Mouse (Mus musculus) embryo, embryonic 11.5 days (tissue): ENCODE results near the gene Spata19.

Experiments
- DNase-seq: peaks from one replicate; pipeline ENCODE4 v3.0.0-alpha.2; 2012; ENCODE audit warnings: low read depth, low spot score

Gene Spata19

GRCm38 (mm10) chr9:27396500-27396899 is at the start of gene Spata19:
Gene Spata19, plus strand, starts transcription at chr9:27396800.
- DNase-seq, result no peak

- DNase-seq, result no peak
Observed at GRCm38 (mm10) chr9:27353082-27353481, 43.5 kb upstream of the Spata19 start.

- no peak for DNase-seq
Observed at GRCm38 (mm10) chr9:27357893-27358292, 38.7 kb upstream of the Spata19 start.

- no peak for DNase-seq
Observed at GRCm38 (mm10) chr9:27367231-27367630, 29.4 kb upstream of the Spata19 start.

- no peak for DNase-seq
Observed at GRCm38 (mm10) chr9:27369108-27369507, 27.5 kb upstream of the Spata19 start.

- no peak for DNase-seq
Observed at GRCm38 (mm10) chr9:27375746-27376145, 20.9 kb upstream of the Spata19 start.

GRCm38 (mm10) chr9:27386951-27387350 is 9.6 kb upstream of the Spata19 start:
- DNase-seq, result no peak

GRCm38 (mm10) chr9:27401169-27401568 is 4.6 kb downstream of the Spata19 start:
- no peak for DNase-seq

- DNase-seq, result peak; percentile 65
Observed at GRCm38 (mm10) chr9:27409733-27410132, 13.1 kb downstream of the Spata19 start.

GRCm38 (mm10) chr9:27414058-27414460 is 17.5 kb downstream of the Spata19 start:
- peak; percentile 65 for DNase-seq

- no peak for DNase-seq
Observed at GRCm38 (mm10) chr9:27424511-27424910, 27.9 kb downstream of the Spata19 start.

GRCm38 (mm10) chr9:27428552-27428951 is 32.0 kb downstream of the Spata19 start:
- DNase-seq, result no peak

- no peak for DNase-seq
Observed at GRCm38 (mm10) chr9:27433301-27433700, 36.7 kb downstream of the Spata19 start.

GRCm38 (mm10) chr9:27435936-27436335 is 39.3 kb downstream of the Spata19 start:
- no peak for DNase-seq

GRCm38 (mm10) chr9:27437391-27438061 is 40.9 kb downstream of the Spata19 start:
- no peak for DNase-seq

GRCm38 (mm10) chr9:27449780-27450422 is 53.3 kb downstream of the Spata19 start:
- peak; percentile 13 for DNase-seq
